Mouse (Mus musculus) left cerebral cortex, adult 18-20 months (tissue): ENCODE results near the gene Birc6. TPM values are rescaled to one million over a fixed set of nuclear protein-coding genes. Genes with fewer than 3 reads are reported as not detected.
"Not testable (repeated sequence)": the region's sequence is repeated elsewhere in the genome, so short reads cannot be mapped to it uniquely, and the experiment has no call there.

Source experiments
- DNase-seq, 2 experiments: peaks; one replicate each; pipeline ENCODE4 v3.0.0; 2021 to 2022; ENCODE audit warnings: low spot score in 2 of 2, mixed read lengths in 1 of 2
- total RNA-seq, 2 experiments: library from RNA; stranded (reverse); gene quantifications; 2 replicates each; pipeline ENCODE4 v1.2.3; 2021

The Birc6 gene
- total RNA-seq, 2 experiments from 2014 or later, result 117 to 130 TPM

DNA sequence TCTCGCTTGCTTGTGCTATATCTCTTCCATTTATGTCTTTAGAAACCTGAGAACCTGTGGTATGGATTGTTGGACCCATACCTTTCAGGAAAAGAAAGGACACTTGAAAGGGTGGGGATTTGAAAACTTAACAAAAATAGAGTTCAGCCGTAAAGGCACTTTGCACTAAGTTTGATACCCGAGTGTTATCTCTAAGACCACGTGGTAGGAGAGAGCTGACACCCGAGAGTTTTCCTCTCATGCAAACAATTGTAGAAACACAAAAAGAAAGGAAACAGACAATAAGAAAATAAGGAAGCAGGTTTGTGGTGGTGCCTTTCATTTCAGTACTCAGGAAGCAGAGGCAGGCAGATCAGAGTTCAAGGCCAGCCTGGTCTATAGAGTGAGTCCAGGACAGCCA is 26.0 kb downstream of the Birc6 start:
- no peak for DNase-seq

GRCm38 (mm10) chr17:74559891-74560290 is 31.8 kb downstream of the Birc6 start:
- no peak for DNase-seq

- DNase-seq, result no peak
These were observed 36.1 kb downstream of the Birc6 start for GRCm38 (mm10) chr17:74564151-74564550.

DNA sequence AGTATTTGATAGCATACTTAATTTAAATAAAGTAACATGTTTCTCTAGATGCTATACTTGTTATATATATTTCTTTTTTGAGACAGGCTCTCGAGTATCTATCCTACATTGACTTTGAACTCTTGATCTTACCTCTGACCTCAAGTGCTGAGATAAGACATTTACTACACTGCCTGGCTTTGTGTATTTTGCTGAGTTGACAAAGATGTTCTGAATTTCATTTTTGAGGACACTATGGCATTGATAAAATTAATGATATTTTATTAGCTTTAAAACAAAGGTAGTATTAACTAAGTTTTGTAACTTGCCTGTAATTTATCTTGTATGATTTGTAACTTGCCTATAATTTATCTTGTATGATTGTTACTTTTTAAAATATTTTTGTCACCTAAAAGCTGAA is 41.1 kb downstream of the Birc6 start:
- no peak for DNase-seq

GRCm38 (mm10) chr17:74570585-74570984 is 42.5 kb downstream of the Birc6 start:
- DNase-seq, result no peak

DNA sequence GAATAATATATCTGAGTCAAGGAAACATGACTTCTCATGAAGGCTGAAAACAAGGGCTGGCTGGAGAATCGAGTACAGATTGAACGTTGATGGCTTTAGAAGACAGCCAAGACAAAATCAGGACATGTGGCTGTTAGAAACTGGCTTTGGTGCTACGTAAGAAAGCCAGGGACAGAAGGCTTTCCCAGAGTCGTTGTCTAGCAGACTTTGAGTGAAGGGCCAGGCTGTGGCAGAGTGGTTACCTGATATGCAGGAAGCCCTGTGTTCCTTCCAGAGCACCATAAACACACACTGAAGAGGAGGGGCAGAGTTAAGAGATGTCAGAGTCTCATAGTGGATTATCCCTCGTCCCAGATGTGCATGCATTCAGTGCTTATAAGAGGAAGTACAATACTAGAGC is 49.1 kb downstream of the Birc6 start:
- no peak for DNase-seq

- DNase-seq, result no peak
These were observed 51.5 kb downstream of the Birc6 start for GRCm38 (mm10) chr17:74579586-74579985.

DNA sequence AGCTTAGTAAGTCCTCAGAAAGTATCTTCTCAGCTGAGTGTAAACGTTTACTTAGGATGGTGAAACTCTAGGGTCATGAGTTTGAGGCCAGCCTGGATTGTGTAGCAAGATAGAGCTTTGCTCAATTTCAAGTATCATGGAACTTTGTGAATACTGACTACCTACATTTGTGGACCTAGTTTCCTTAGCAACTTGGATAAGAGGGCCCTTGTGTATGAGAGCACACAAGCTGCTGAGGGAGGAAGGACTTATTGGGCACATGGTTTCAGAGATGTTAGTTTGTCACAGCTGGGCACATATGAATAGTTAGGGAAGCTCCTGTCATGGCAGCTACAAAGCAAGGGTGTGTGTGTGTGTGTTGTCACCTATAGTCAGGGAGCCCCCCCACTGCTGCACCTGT is 52.6 kb downstream of the Birc6 start:
- DNase-seq, result no peak

DNA sequence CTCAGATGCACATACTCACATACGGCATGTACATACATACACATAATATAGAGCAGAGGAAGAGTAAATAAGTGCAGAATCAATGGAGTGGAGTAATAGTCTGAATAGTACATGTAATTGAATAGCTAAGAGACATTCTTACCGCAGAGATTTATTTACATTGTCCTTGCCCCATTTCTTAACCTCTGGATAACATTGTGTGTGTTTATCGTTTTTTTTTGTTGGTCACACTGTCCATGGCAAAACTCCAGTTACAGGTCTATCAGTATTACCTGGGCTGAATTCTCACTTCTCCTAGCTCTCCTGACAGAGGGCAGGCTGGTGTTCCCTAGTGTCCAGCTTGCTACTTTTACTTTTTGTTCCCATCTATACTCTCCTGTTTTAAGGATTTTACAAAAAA is 58.7 kb downstream of the Birc6 start:
- no peak for DNase-seq

GRCm38 (mm10) chr17:74598908-74599307 is 70.8 kb downstream of the Birc6 start:
- no peak for DNase-seq

DNA sequence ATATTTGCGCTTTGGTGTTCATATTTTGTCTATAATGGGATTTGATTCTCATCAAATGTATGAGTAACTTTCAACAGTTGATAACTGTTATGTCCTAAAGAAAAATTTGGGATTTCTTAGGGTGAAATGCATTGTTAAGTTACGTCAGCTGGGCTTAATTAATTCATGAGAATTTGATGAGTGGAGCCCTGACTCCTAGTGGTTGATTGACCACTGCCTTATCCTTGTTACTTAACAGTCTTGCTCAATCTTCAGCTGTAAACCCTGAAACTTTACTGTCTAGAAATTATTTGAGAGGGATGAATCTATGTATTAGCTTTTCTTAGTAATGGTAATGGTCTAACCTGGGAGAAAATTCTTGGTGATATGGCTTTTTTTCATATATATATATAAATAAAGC is 71.3 kb downstream of the Birc6 start:
- no peak for DNase-seq

GRCm38 (mm10) chr17:74601201-74601600 is 73.1 kb downstream of the Birc6 start:
- DNase-seq, result no peak

DNA sequence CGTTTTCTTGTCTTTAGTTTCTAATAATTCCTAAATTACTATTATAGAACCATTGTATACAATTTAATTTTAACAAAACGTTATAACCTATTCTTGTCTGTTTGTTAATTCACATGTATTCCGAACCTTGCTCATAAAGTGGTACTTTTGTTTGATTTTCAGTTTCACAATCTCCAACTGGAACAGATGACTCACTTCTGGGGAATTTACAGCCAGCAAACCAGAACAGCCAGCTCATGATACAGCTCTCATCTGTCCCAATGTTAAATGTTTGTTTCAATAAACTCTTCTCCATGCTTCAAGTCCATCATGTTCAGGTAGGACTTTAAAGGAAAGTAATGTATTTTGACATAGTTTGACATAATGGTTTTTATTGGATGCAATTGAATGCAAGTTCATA is 102.7 kb downstream of the Birc6 start:
- DNase-seq, result no peak

DNA sequence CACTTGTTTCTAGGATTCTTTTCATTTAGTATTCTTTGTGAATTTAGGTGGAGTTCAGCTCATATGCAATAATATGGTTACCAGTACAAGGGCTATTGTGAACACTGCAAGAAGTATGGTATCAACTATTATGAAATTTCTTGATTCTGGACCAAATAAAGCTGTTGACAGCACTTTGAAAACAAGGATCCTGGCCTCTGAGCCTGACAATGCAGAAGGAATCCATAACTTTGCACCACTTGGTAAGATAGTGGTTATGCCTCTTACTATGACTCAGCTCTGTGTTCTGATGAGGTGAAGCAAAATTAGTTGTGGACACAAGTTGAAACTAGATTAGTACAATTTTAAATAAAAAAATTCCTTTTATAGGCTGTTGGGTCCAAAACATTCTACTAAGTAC is 114.3 kb downstream of the Birc6 start:
- DNase-seq, result no peak

- no peak for DNase-seq
These were observed 130.3 kb downstream of the Birc6 start for GRCm38 (mm10) chr17:74658362-74658761.

DNA sequence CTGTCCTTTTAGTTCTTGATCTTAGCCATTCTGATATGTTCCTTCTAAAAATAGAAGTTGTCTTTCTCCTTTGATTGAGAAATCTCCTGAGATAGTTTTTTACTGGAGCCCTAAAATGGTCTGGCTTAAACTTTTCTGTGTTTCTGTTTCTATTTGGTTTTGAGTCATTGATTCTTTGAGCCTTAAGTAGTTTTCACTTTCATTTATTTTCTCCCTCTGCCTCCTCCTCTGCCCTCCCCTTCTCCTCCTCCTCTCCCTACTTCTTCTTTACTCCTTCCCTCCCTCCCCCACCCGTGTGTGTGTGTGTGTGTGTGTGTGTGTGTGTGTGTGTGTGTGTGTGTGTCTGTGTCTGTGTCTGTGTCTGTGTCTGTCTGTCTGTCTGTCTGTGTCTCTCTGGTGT is 139.9 kb downstream of the Birc6 start:
- no peak for DNase-seq

GRCm38 (mm10) chr17:74670031-74670430 is 141.9 kb downstream of the Birc6 start:
- DNase-seq, result no peak

- DNase-seq, result no peak
These were observed 144.4 kb downstream of the Birc6 start for GRCm38 (mm10) chr17:74672446-74672845.

- DNase-seq, result peak in 1 of 2 experiments; percentile 62
These were observed 145.2 kb downstream of the Birc6 start for GRCm38 (mm10) chr17:74673251-74673650.

GRCm38 (mm10) chr17:74678061-74678460 is 150.0 kb downstream of the Birc6 start:
- DNase-seq, result no peak

DNA sequence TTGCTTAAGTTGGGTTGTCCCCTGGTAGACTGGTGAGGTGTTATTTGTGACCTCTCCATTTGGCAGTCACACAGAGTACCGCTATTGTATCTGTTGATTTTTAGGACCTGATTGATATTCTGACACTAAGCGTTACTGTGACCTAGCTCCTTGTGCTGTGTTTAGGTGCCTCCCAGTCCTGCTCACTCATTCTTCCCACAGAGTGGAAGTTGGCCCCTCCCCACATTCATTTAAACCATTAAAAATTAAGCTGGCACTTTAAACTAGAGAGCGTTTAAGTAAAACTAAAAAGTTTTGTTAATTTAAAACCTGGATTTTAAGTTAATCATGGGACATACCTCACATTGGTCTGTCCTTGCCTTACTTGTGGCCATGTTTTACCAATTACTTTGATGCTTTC is 156.8 kb downstream of the Birc6 start:
- DNase-seq, result no peak

DNA sequence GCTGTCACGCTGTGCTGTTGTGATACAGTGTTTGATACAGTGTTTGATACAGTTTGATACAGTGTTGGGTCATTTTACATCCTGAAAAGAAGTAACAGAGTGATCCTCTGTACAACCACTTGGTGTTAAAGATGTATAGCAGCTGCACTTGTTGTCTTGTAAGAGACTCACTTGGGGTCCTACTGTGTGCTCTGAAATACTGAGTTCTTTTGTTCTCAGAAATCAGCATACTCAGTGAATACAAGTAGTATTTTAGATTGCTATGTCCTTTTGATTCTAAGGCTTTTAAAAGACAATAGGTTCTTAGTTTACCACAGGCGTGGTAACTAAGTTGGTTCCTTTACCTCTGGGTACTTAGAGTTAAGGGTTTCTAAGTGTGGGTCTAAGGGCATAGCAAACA is 160.5 kb downstream of the Birc6 start:
- DNase-seq, result no peak

DNA sequence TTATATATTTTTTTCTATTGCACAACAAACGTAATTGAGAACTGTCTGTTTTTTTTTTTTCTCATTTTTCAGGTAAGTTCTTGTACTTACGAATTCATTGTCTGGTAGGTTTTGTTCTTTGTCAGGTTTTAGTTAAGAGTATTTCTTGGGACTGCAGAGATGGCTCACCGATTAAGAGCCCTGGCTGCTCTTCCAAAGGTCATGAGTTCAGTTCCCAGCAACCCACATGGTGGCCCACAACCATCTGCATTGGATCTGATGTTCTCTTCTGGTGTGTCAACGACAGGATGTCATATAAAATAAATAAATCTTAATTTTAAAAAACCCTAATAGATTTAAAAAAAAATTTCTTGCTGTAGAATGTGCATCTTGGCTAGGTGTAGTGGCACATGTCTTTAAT is 161.3 kb downstream of the Birc6 start:
- DNase-seq, result no peak

DNA sequence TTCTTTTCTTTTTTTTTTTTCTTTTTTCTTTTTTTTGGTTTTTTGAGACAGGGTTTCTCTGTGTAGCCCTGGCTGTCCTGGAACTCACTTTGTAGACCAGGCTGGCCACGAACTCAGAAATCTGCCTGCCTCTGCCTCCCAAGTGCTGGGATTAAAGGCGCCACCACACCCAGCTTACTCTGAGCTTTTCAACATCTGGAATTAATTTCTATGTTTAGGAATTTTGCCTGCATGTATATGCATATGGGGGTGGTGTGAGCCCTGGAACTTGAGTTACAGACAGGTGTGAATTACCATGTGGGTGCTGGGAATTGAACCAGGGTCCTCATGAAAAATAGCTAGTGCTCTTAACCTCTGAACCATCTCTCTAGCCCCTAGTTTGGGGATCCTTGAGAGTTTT is 173.6 kb downstream of the Birc6 start:
- not testable (repeated sequence) for DNase-seq
